Mouse (Mus musculus): ENCODE data around the gene Ulk4. TPM values are rescaled to one million over a fixed set of nuclear protein-coding genes. Genes with fewer than 3 reads are reported as not detected.

Gene Ulk4
- polyA plus RNA-seq, 1 experiment from 2014 or later: 179 TPM

- Histone ChIP-seq H3K36me3 (no peaks in the 10 kb centered on the region), H3K27me3 (replicated peaks) (no peaks in the 10 kb centered on the region), H3K9ac (no peak overlapping the region), H3K9me3 (no peaks in the 10 kb centered on the region), H3K4me1 (0 out of 2 replicates have a peak, but pooled peaks cover 5% of the 10 kb centered on the region), H3K4me3 (replicated peaks) (no peak overlapping the region), H3K4me2 (no peak overlapping the region), H3K27ac (no peak overlapping the region)
- 34% methylated on average over 5 of the region's 5 CpGs for WGBS
- ATAC-seq (ENCODE audit: insufficient read depth, low FRiP score, low read depth): no peak; the same call in 1 of the 2 replicates
Observed at GRCm38 (mm10) chr9:121122039-121122438, 155.0 kb downstream of the Ulk4 start.

- Histone ChIP-seq H3K4me3 (replicated peaks) (no peak overlapping the region), H3K36me3 (no peaks in the 10 kb centered on the region), H3K4me1 (0 out of 2 replicates have a peak, but pooled peaks cover 5% of the 10 kb centered on the region), H3K9ac (no peak overlapping the region), H3K9me3 (no peaks in the 10 kb centered on the region), H3K4me2 (no peak overlapping the region), H3K27me3 (replicated peaks) (no peaks in the 10 kb centered on the region), H3K27ac (peak overlapping the region; percentile 68)
- ATAC-seq (ENCODE audit: insufficient read depth, low FRiP score, low read depth): no peak
- 55% methylated on average over 4 of the region's 4 CpGs for WGBS
Observed at GRCm38 (mm10) chr9:121117936-121118335, 159.1 kb downstream of the Ulk4 start.

- H3K9ac ChIP-seq: no peak overlapping the region
- no peaks in the 10 kb centered on the region for H3K4me1 ChIP-seq
- no peaks in the 10 kb centered on the region for H3K9me3 ChIP-seq
- WGBS: 16% methylated on average over 1 of the region's 1 CpGs
- H3K36me3 ChIP-seq: no peaks in the 10 kb centered on the region
- no peaks in the 10 kb centered on the region for H3K27me3 ChIP-seq (replicated peaks)
- no peak for ATAC-seq (ENCODE audit: insufficient read depth, low FRiP score, low read depth)
- 0 out of 2 replicates have a peak overlapping the region, but pooled peaks have one; percentile 6 for H3K27ac ChIP-seq
- H3K4me2 ChIP-seq: no peak overlapping the region
- H3K4me3 ChIP-seq (replicated peaks): no peak overlapping the region
Observed at GRCm38 (mm10) chr9:121112131-121112530, 164.9 kb downstream of the Ulk4 start.

GRCm38 (mm10) chr9:121108110-121108509, 168.9 kb downstream of the Ulk4 start:
- Histone ChIP-seq H3K36me3 (no peaks in the 10 kb centered on the region), H3K4me3 (replicated peaks) (no peak overlapping the region), H3K9ac (no peak overlapping the region), H3K9me3 (no peaks in the 10 kb centered on the region), H3K4me2 (no peak overlapping the region), H3K4me1 (0 out of 2 replicates have a peak, but pooled peaks cover 3% of the 10 kb centered on the region), H3K27me3 (replicated peaks) (no peaks in the 10 kb centered on the region), H3K27ac (no peak overlapping the region)
- 27% methylated on average over 10 of the region's 10 CpGs for WGBS
- ATAC-seq (ENCODE audit: insufficient read depth, low FRiP score, low read depth): no peak

GRCm38 (mm10) chr9:121107643-121108042, 169.4 kb downstream of the Ulk4 start:
- no peak overlapping the region for H3K9ac ChIP-seq
- H3K4me2 ChIP-seq: no peak overlapping the region
- H3K4me3 ChIP-seq (replicated peaks): no peak overlapping the region
- no peaks in the 10 kb centered on the region for H3K9me3 ChIP-seq
- no peaks in the 10 kb centered on the region for H3K27me3 ChIP-seq (replicated peaks)
- H3K27ac ChIP-seq: no peak overlapping the region
- no peak for ATAC-seq (ENCODE audit: insufficient read depth, low FRiP score, low read depth)
- H3K4me1 ChIP-seq: 0 out of 2 replicates have a peak, but pooled peaks cover 3% of the 10 kb centered on the region
- no peaks in the 10 kb centered on the region for H3K36me3 ChIP-seq
- WGBS: 64% methylated on average over 5 of the region's 5 CpGs

GRCm38 (mm10) chr9:121107101-121107500, 169.9 kb downstream of the Ulk4 start:
- no peaks in the 10 kb centered on the region for H3K27me3 ChIP-seq (replicated peaks)
- H3K9me3 ChIP-seq: no peaks in the 10 kb centered on the region
- no peak for ATAC-seq (ENCODE audit: insufficient read depth, low FRiP score, low read depth)
- no peak overlapping the region for H3K9ac ChIP-seq
- H3K36me3 ChIP-seq: no peaks in the 10 kb centered on the region
- H3K27ac ChIP-seq: no peak overlapping the region
- no peak overlapping the region for H3K4me3 ChIP-seq (replicated peaks)
- no peak overlapping the region for H3K4me2 ChIP-seq
- 0 out of 2 replicates have a peak, but pooled peaks cover 3% of the 10 kb centered on the region for H3K4me1 ChIP-seq
- WGBS: 40% methylated on average over 11 of the region's 11 CpGs

- no peaks in the 10 kb centered on the region for H3K4me1 ChIP-seq
- ATAC-seq (ENCODE audit: insufficient read depth, low FRiP score, low read depth): no peak
- H3K27me3 ChIP-seq (replicated peaks): no peaks in the 10 kb centered on the region
- H3K4me2 ChIP-seq: no peak overlapping the region
- no peak overlapping the region for H3K27ac ChIP-seq
- 79% methylated on average over 10 of the region's 10 CpGs for WGBS
- H3K9me3 ChIP-seq: no peaks in the 10 kb centered on the region
- H3K4me3 ChIP-seq (replicated peaks): no peak overlapping the region
- H3K36me3 ChIP-seq: no peaks in the 10 kb centered on the region
- H3K9ac ChIP-seq: no peak overlapping the region
Observed at GRCm38 (mm10) chr9:121101516-121101915, 175.5 kb downstream of the Ulk4 start.

GRCm38 (mm10) chr9:121099453-121099852, 177.5 kb downstream of the Ulk4 start:
- Histone ChIP-seq H3K4me2 (no peak overlapping the region), H3K36me3 (no peaks in the 10 kb centered on the region), H3K9ac (no peak overlapping the region), H3K27me3 (replicated peaks) (no peaks in the 10 kb centered on the region), H3K9me3 (no peaks in the 10 kb centered on the region), H3K4me3 (replicated peaks) (no peak overlapping the region), H3K4me1 (no peaks in the 10 kb centered on the region), H3K27ac (no peak overlapping the region)
- no peak for ATAC-seq (ENCODE audit: insufficient read depth, low FRiP score, low read depth)
- WGBS: 88% methylated on average over 10 of the region's 10 CpGs

- Histone ChIP-seq H3K4me2 (no peak overlapping the region), H3K4me3 (replicated peaks) (no peak overlapping the region), H3K27ac (no peak overlapping the region), H3K36me3 (no peaks in the 10 kb centered on the region), H3K9ac (no peak overlapping the region), H3K4me1 (no peaks in the 10 kb centered on the region), H3K27me3 (replicated peaks) (no peaks in the 10 kb centered on the region), H3K9me3 (no peaks in the 10 kb centered on the region)
- 65% methylated on average over 7 of the region's 7 CpGs for WGBS
- ATAC-seq (ENCODE audit: insufficient read depth, low FRiP score, low read depth): no peak
Observed at GRCm38 (mm10) chr9:121093760-121094159, 183.2 kb downstream of the Ulk4 start.

GRCm38 (mm10) chr9:121092568-121092967, 184.4 kb downstream of the Ulk4 start:
- ATAC-seq (ENCODE audit: insufficient read depth, low FRiP score, low read depth): no peak
- Histone ChIP-seq H3K4me1 (no peaks in the 10 kb centered on the region), H3K9me3 (no peaks in the 10 kb centered on the region), H3K27me3 (replicated peaks) (no peaks in the 10 kb centered on the region), H3K4me3 (replicated peaks) (no peak overlapping the region), H3K27ac (no peak overlapping the region), H3K36me3 (no peaks in the 10 kb centered on the region), H3K4me2 (no peak overlapping the region), H3K9ac (no peak overlapping the region)
- WGBS: 77% methylated on average over 5 of the region's 5 CpGs

- no peak overlapping the region for H3K9ac ChIP-seq
- no peaks in the 10 kb centered on the region for H3K27me3 ChIP-seq (replicated peaks)
- 84% methylated on average over 10 of the region's 10 CpGs for WGBS
- no peak overlapping the region for H3K4me2 ChIP-seq
- no peaks in the 10 kb centered on the region for H3K9me3 ChIP-seq
- H3K27ac ChIP-seq: no peak overlapping the region
- no peak for ATAC-seq (ENCODE audit: insufficient read depth, low FRiP score, low read depth)
- no peak overlapping the region for H3K4me3 ChIP-seq (replicated peaks)
- H3K36me3 ChIP-seq: no peaks in the 10 kb centered on the region
- H3K4me1 ChIP-seq: no peaks in the 10 kb centered on the region
Observed at GRCm38 (mm10) chr9:121091016-121091735, 185.8 kb downstream of the Ulk4 start.

- Histone ChIP-seq H3K9ac (no peak overlapping the region), H3K9me3 (no peaks in the 10 kb centered on the region), H3K36me3 (no peaks in the 10 kb centered on the region), H3K4me3 (replicated peaks) (no peak overlapping the region), H3K27me3 (replicated peaks) (no peaks in the 10 kb centered on the region), H3K4me2 (no peak overlapping the region), H3K4me1 (no peaks in the 10 kb centered on the region), H3K27ac (no peak overlapping the region)
- no peak for ATAC-seq (ENCODE audit: insufficient read depth, low FRiP score, low read depth)
- 72% methylated on average over 8 of the region's 8 CpGs for WGBS
Observed at GRCm38 (mm10) chr9:121087661-121088060, 189.3 kb downstream of the Ulk4 start.

Data from stomach, embryonic 15.5 days (tissue).